Mouse (Mus musculus) spleen, postnatal 4 days (tissue): Measurements from ENCODE around the gene Krt25.

Experiments used
- DNase-seq, 2 experiments: peaks; one replicate each; pipeline ENCODE4 v3.0.0; 2022; ENCODE audit warnings: low spot score in 2 of 2

The Krt25 gene

GRCm38 (mm10) chr11:99322851-99323250 lies at the start of gene Krt25:
Krt25 (minus strand) TSS chr11:99322951.
- no peak for DNase-seq

GRCm38 (mm10) chr11:99369853-99370451 lies 47.2 kb upstream of the Krt25 start:
- DNase-seq, result no peak

- no peak for DNase-seq
These were observed 46.5 kb upstream of the Krt25 start for GRCm38 (mm10) chr11:99369229-99369628.

- DNase-seq, result no peak
These were observed 44.0 kb upstream of the Krt25 start for GRCm38 (mm10) chr11:99366791-99367190.

GRCm38 (mm10) chr11:99364412-99364811 lies 41.7 kb upstream of the Krt25 start:
- no peak for DNase-seq

- no peak for DNase-seq
These were observed 38.7 kb upstream of the Krt25 start for GRCm38 (mm10) chr11:99361423-99361822.

GRCm38 (mm10) chr11:99351004-99351403 lies 28.3 kb upstream of the Krt25 start, which contains the start of gene Krt27:
Krt27 (minus strand) TSS chr11:99351104.
- no peak for DNase-seq

- DNase-seq, result no peak
These were observed 16.6 kb upstream of the Krt25 start for GRCm38 (mm10) chr11:99339299-99339847.

- DNase-seq, result no peak
These were observed 15.1 kb upstream of the Krt25 start, which contains the start of gene Krt26 for GRCm38 (mm10) chr11:99337866-99338265. Krt26 (minus strand) TSS chr11:99337966.

GRCm38 (mm10) chr11:99333426-99333825 lies 10.7 kb upstream of the Krt25 start:
- DNase-seq, result no peak

- DNase-seq, result no peak
These were observed 6.9 kb upstream of the Krt25 start for GRCm38 (mm10) chr11:99329655-99330054.

GRCm38 (mm10) chr11:99321094-99321493 lies 1.7 kb downstream of the Krt25 start:
- DNase-seq, result no peak

GRCm38 (mm10) chr11:99319127-99319526 lies 3.6 kb downstream of the Krt25 start:
- no peak for DNase-seq

- DNase-seq, result no peak
These were observed 6.2 kb downstream of the Krt25 start for GRCm38 (mm10) chr11:99316543-99316942.

- no peak for DNase-seq
These were observed 8.2 kb downstream of the Krt25 start for GRCm38 (mm10) chr11:99314594-99314993.

- no peak for DNase-seq
These were observed 11.9 kb downstream of the Krt25 start for GRCm38 (mm10) chr11:99310882-99311281.

- DNase-seq, result peak; percentile 44 to 72
These were observed 15.2 kb downstream of the Krt25 start for GRCm38 (mm10) chr11:99307579-99307978.

GRCm38 (mm10) chr11:99295039-99295438 lies 27.7 kb downstream of the Krt25 start:
- DNase-seq, result no peak

GRCm38 (mm10) chr11:99292846-99293245 lies 29.9 kb downstream of the Krt25 start:
- peak; percentile 41 to 67 for DNase-seq

- no peak for DNase-seq
These were observed 37.9 kb downstream of the Krt25 start, which contains the start of gene Krt24 for GRCm38 (mm10) chr11:99284833-99285312. Krt24 (minus strand) TSS chr11:99285262.

GRCm38 (mm10) chr11:99284011-99284410 lies 38.7 kb downstream of the Krt25 start:
- DNase-seq, result no peak

GRCm38 (mm10) chr11:99283334-99283733 lies 39.4 kb downstream of the Krt25 start:
- no peak for DNase-seq

GRCm38 (mm10) chr11:99281116-99281515 lies 41.6 kb downstream of the Krt25 start:
- DNase-seq, result no peak
